Mouse (Mus musculus): Measurements from ENCODE around the gene Smg5.

DNA sequence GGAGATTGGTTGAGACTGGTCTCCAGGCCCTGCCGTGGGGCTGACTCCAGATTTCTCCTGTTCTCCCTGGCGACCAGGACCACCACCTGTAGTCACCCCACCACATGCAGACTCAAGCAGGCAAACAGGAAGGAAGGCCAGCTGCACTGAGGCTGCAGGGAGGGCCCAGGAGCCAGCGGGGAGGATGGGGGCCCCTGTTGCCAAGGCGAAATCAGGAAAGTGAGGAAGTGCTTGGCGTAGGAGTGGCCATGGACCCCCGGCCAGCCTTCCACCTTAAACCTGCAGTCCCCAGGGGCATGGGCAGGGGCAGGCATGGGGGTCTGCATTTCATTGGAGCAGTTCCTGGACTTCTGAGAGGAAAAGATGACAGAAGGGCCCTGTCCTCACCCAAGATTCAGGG, 25.0 kb downstream of the Smg5 start:
- TF ChIP-seq CTCF (IDR thresholded peaks at IDR 0.05; ENCODE audit: low read depth): no peak
- TF ChIP-seq EP300 (IDR thresholded peaks at IDR 0.05; ENCODE audit: low read depth): no peak
